ENCODE assay signal across 19 mouse cellular contexts in genomic region chr10:29794663-29795062, GRCm38 (mm10).
A peak's percentile ranks its signal among the peaks of the same experiment; 100 is the strongest.
DNase-seq lines count a peak whose midpoint lies in the region; ATAC-seq lines count a peak whose summit lies in the region.
"Had no signal": no experiment of that assay in that cellular context is flagged by ENCODE, and none has a peak within 500 bp of the region (broad histone marks: within the 10 kb centered on the region; RNA-seq: fewer than 3 reads in every experiment).

No protein-coding gene starts in this region.

- WGBS in embryonic facial prominence, embryonic 11.5 days, result 77% methylated on average over 1 of the region's 1 CpGs
- 80% methylated on average over 1 of the region's 1 CpGs for WGBS in embryonic facial prominence, embryonic 10.5 days
- WGBS in kidney, embryonic 15.5 days, result 74% methylated on average over 1 of the region's 1 CpGs
- WGBS in embryonic facial prominence, embryonic 14.5 days, result 78% methylated on average over 1 of the region's 1 CpGs
- WGBS in hindbrain, embryonic 14.5 days, result 100% methylated on average over 1 of the region's 1 CpGs

- no peaks in the 10 kb centered on the region for H3K27me3 ChIP-seq in embryonic facial prominence, embryonic 11.5 days (ENCODE audit: control insufficient read depth, insufficient read depth, low read length)
- H3K27me3 ChIP-seq in embryonic facial prominence, embryonic 10.5 days (replicated peaks; ENCODE audit: low read depth, poor library complexity, severe bottlenecking), result no peaks in the 10 kb centered on the region
- no peaks in the 10 kb centered on the region for H3K27me3 ChIP-seq in kidney, embryonic 15.5 days
- H3K27me3 ChIP-seq in embryonic facial prominence, embryonic 14.5 days (replicated peaks; ENCODE audit: control insufficient read depth, insufficient read depth, low read length), result no peaks in the 10 kb centered on the region
- H3K27me3 ChIP-seq in hindbrain, embryonic 14.5 days (ENCODE audit: control insufficient read depth, insufficient read depth, low read length), result no peaks in the 10 kb centered on the region
- H3K27me3 ChIP-seq: embryonic facial prominence, embryonic 12.5 days; forebrain, embryonic 15.5 days; heart, embryonic 12.5 days; hindbrain, embryonic 15.5 days had no signal

- no peaks in the 10 kb centered on the region for H3K4me1 ChIP-seq in embryonic facial prominence, embryonic 11.5 days (ENCODE audit: control insufficient read depth, insufficient read depth, low read length)
- peaks cover 11% of the 10 kb centered on the region for H3K4me1 ChIP-seq in embryonic facial prominence, embryonic 10.5 days
- H3K4me1 ChIP-seq in kidney, embryonic 15.5 days, result 0 out of 2 replicates have a peak, but pooled peaks cover 2% of the 10 kb centered on the region
- no peaks in the 10 kb centered on the region for H3K4me1 ChIP-seq in embryonic facial prominence, embryonic 14.5 days (ENCODE audit: control insufficient read depth, insufficient read depth, low read length)
- no peaks in the 10 kb centered on the region for H3K4me1 ChIP-seq in hindbrain, embryonic 14.5 days (replicated peaks; ENCODE audit: control insufficient read depth, insufficient read depth, low read length)
- H3K4me1 ChIP-seq: forebrain, embryonic 15.5 days; heart, embryonic 12.5 days; hindbrain, embryonic 10.5 days; hindbrain, embryonic 15.5 days had no signal

- no peak overlapping the region for H3K4me2 ChIP-seq in embryonic facial prominence, embryonic 11.5 days (ENCODE audit: low read depth, low read length)
- no peak overlapping the region for H3K4me2 ChIP-seq in kidney, embryonic 15.5 days
- no peak overlapping the region for H3K4me2 ChIP-seq in embryonic facial prominence, embryonic 14.5 days (ENCODE audit: low read depth, low read length)
- no peak overlapping the region for H3K4me2 ChIP-seq in hindbrain, embryonic 14.5 days (replicated peaks)
- H3K4me2 ChIP-seq: embryonic facial prominence, embryonic 12.5 days; forebrain, embryonic 15.5 days; heart, embryonic 12.5 days; hindbrain, embryonic 15.5 days had no signal

- 0 out of 2 replicates have a peak, but pooled peaks have one; percentile 14 for ATAC-seq in embryonic facial prominence, embryonic 11.5 days (replicated peaks; ENCODE audit: insufficient number of reproducible peaks, low FRiP score, low TSS enrichment, low read depth)
- ATAC-seq in kidney, embryonic 15.5 days (replicated peaks; ENCODE audit: low FRiP score), result peak; percentile 96
- ATAC-seq in embryonic facial prominence, embryonic 14.5 days (ENCODE audit: low read depth), result peak; percentile 55; the same call in 1 of the 2 replicates
- ATAC-seq in hindbrain, embryonic 14.5 days (ENCODE audit: low FRiP score), result no peak
- ATAC-seq: forebrain, embryonic 15.5 days; intestine, embryonic 16.5 days had no signal

- peak; percentile 60 for DNase-seq in embryonic facial prominence, embryonic 11.5 days (ENCODE audit: low spot score)
- DNase-seq in embryonic facial prominence, embryonic 10.5 days (ENCODE audit: low spot score), result no peak
- DNase-seq in kidney, adult 18-20 months, result no peak
- DNase-seq in embryo, embryonic 10.5 days (ENCODE audit: low spot score), result peak; percentile 51
- DNase-seq in embryonic facial prominence, embryonic 14.5 days (ENCODE audit: low spot score), result peak; percentile 22
- DNase-seq in hindbrain, embryonic 14.5 days (ENCODE audit: low spot score), result no peak
- DNase-seq in adrenal gland, adult 8-10 months, result no peak
- DNase-seq: adrenal gland, postnatal 14 days; cerebellum, adult 18-20 months; cerebellum, adult 9-11 months; cerebellum, postnatal 36 days; gastrocnemius, postnatal 25 days had no signal

- H3K27ac ChIP-seq in embryonic facial prominence, embryonic 11.5 days (replicated peaks; ENCODE audit: low read depth, low read length), result no peak overlapping the region
- no peak overlapping the region for H3K27ac ChIP-seq in embryonic facial prominence, embryonic 10.5 days (replicated peaks)
- H3K27ac ChIP-seq in kidney, embryonic 15.5 days, result no peak overlapping the region
- H3K27ac ChIP-seq in embryonic facial prominence, embryonic 14.5 days (replicated peaks; ENCODE audit: low read depth, low read length), result no peak overlapping the region
- H3K27ac ChIP-seq in hindbrain, embryonic 14.5 days, result no peak overlapping the region
- H3K27ac ChIP-seq: embryonic facial prominence, embryonic 12.5 days; forebrain, embryonic 15.5 days; hindbrain, embryonic 10.5 days; hindbrain, embryonic 15.5 days had no signal

- no peaks in the 10 kb centered on the region for H3K9me3 ChIP-seq in embryonic facial prominence, embryonic 11.5 days (replicated peaks; ENCODE audit: control insufficient read depth, low read length)
- no peaks in the 10 kb centered on the region for H3K9me3 ChIP-seq in embryonic facial prominence, embryonic 10.5 days
- no peaks in the 10 kb centered on the region for H3K9me3 ChIP-seq in kidney, embryonic 15.5 days (replicated peaks)
- no peaks in the 10 kb centered on the region for H3K9me3 ChIP-seq in embryonic facial prominence, embryonic 14.5 days (ENCODE audit: control insufficient read depth, low read length)
- H3K9me3 ChIP-seq in hindbrain, embryonic 14.5 days (ENCODE audit: control insufficient read depth, low read length), result no peaks in the 10 kb centered on the region
- H3K9me3 ChIP-seq: embryonic facial prominence, embryonic 12.5 days; forebrain, embryonic 15.5 days; heart, embryonic 12.5 days; hindbrain, embryonic 10.5 days; hindbrain, embryonic 15.5 days had no signal

- H3K4me3 ChIP-seq in embryonic facial prominence, embryonic 11.5 days (ENCODE audit: low read depth, low read length), result no peak overlapping the region
- H3K4me3 ChIP-seq in embryonic facial prominence, embryonic 10.5 days, result no peak overlapping the region
- no peak overlapping the region for H3K4me3 ChIP-seq in kidney, embryonic 15.5 days (replicated peaks)
- no peak overlapping the region for H3K4me3 ChIP-seq in embryonic facial prominence, embryonic 14.5 days (ENCODE audit: low read depth, low read length)
- H3K4me3 ChIP-seq in hindbrain, embryonic 14.5 days (replicated peaks; ENCODE audit: low read length), result no peak overlapping the region
- H3K4me3 ChIP-seq: embryonic facial prominence, embryonic 12.5 days; forebrain, embryonic 15.5 days; heart, embryonic 12.5 days; hindbrain, embryonic 10.5 days; hindbrain, embryonic 15.5 days had no signal

- no peaks in the 10 kb centered on the region for H3K36me3 ChIP-seq in embryonic facial prominence, embryonic 11.5 days (replicated peaks; ENCODE audit: control insufficient read depth, insufficient read depth, low read depth, low read length)
- no peaks in the 10 kb centered on the region for H3K36me3 ChIP-seq in embryonic facial prominence, embryonic 10.5 days (replicated peaks)
- no peaks in the 10 kb centered on the region for H3K36me3 ChIP-seq in kidney, embryonic 15.5 days
- no peaks in the 10 kb centered on the region for H3K36me3 ChIP-seq in embryonic facial prominence, embryonic 14.5 days (ENCODE audit: control insufficient read depth, insufficient read depth, low read length)
- no peaks in the 10 kb centered on the region for H3K36me3 ChIP-seq in hindbrain, embryonic 14.5 days (replicated peaks; ENCODE audit: control insufficient read depth, insufficient read depth)
- H3K36me3 ChIP-seq: embryonic facial prominence, embryonic 12.5 days; forebrain, embryonic 15.5 days; heart, embryonic 12.5 days; hindbrain, embryonic 10.5 days; hindbrain, embryonic 15.5 days had no signal

- no peak overlapping the region for H3K9ac ChIP-seq in embryonic facial prominence, embryonic 11.5 days (replicated peaks; ENCODE audit: low read length)
- H3K9ac ChIP-seq in kidney, embryonic 15.5 days, result no peak overlapping the region
- H3K9ac ChIP-seq in embryonic facial prominence, embryonic 14.5 days (ENCODE audit: low read depth, low read length), result no peak overlapping the region
- no peak overlapping the region for H3K9ac ChIP-seq in hindbrain, embryonic 14.5 days
- H3K9ac ChIP-seq: embryonic facial prominence, embryonic 12.5 days; forebrain, embryonic 15.5 days; heart, embryonic 12.5 days; hindbrain, embryonic 15.5 days had no signal

Comparison
In these comparisons a context has a peak if more than half of its experiments do, and no peak if none do; other contexts are left out.
1. DNase-seq: peak in embryonic facial prominence, embryonic 11.5 days (single experiment), embryo, embryonic 10.5 days (single experiment) and embryonic facial prominence, embryonic 14.5 days (single experiment); none in embryonic facial prominence, embryonic 10.5 days (single experiment), kidney, adult 18-20 months (single experiment), hindbrain, embryonic 14.5 days (single experiment) and adrenal gland, adult 8-10 months (single experiment).